Mouse (Mus musculus) embryonic facial prominence, embryonic 15.5 days (tissue): ENCODE measurements around the gene Slc30a7. TPM values are rescaled to one million over a fixed set of nuclear protein-coding genes. Genes with fewer than 3 reads are reported as not detected.

Experiments
- ATAC-seq: fragments of 200-750 bp; cut with Nextera tagmentation; 2 replicates; pipeline ENCODE4 v1.8.0; 2017; ENCODE audit warnings: low read depth, moderate TSS enrichment; ENCODE audit not compliant: insufficient number of reproducible peaks, low FRiP score, low TSS enrichment
- H3K27ac ChIP-seq: fragments of 300-500 bp; sonication (generic); replicated peaks from 2 replicates; pipeline ENCODE4 v1.5.1; 2015; ENCODE audit warnings: mild to moderate bottlenecking, inconsistent platforms
- H3K27me3 ChIP-seq: fragments of 300-500 bp; sonication (generic); 2 replicates; pipeline ENCODE4 v1.6.1; 2015; ENCODE audit warnings: inconsistent platforms
- H3K36me3 ChIP-seq: fragments of 300-500 bp; sonication (generic); 2 replicates; pipeline ENCODE4 v1.6.1; 2015; ENCODE audit warnings: mild to moderate bottlenecking, inconsistent platforms
- H3K4me1 ChIP-seq: fragments of 300-500 bp; sonication (generic); 2 replicates; pipeline ENCODE4 v1.6.1; 2015; ENCODE audit warnings: inconsistent platforms
- H3K4me2 ChIP-seq: fragments of 300-500 bp; sonication (generic); replicated peaks from 2 replicates; pipeline ENCODE4 v1.6.1; 2015; ENCODE audit warnings: mild to moderate bottlenecking, inconsistent platforms
- H3K4me3 ChIP-seq: fragments of 300-500 bp; sonication (generic); replicated peaks from 2 replicates; pipeline ENCODE4 v1.5.1; 2015; ENCODE audit warnings: mild to moderate bottlenecking, inconsistent platforms
- H3K9ac ChIP-seq: fragments of 300-500 bp; sonication (generic); 2 replicates; pipeline ENCODE4 v1.6.1; 2015; ENCODE audit warnings: inconsistent platforms
- H3K9me3 ChIP-seq: fragments of 300-500 bp; sonication (generic); replicated peaks from 2 replicates; pipeline ENCODE4 v1.6.1; 2016; ENCODE audit warnings: inconsistent platforms
- WGBS: fragments of 180-500 bp; shearing (Covaris S2); methylation state at CpG from one replicate; pipeline ENCODE4 v1.1.7; 2015; 5-methylcytosine and 5-hydroxymethylcytosine counted together
- microRNA-seq: library from miRNA; unstranded; fragments of <30 nt; microRNA quantifications from one replicate; pipeline ENCODE4, GENCODE M21; 2016; ENCODE audit warnings: borderline number of aligned reads
- polyA plus RNA-seq: library from polyadenylated mRNA; unstranded; fragments of >200 nt; fragmentation: Nextera tagmentation; extraction: Ambion mirVana; gene quantifications from 2 replicates; pipeline ENCODE4 v1.2.1, GENCODE M21; 2015

Gene Slc30a7
- polyA plus RNA-seq, 1 experiment from 2014 or later: 30.3 TPM

DNA sequence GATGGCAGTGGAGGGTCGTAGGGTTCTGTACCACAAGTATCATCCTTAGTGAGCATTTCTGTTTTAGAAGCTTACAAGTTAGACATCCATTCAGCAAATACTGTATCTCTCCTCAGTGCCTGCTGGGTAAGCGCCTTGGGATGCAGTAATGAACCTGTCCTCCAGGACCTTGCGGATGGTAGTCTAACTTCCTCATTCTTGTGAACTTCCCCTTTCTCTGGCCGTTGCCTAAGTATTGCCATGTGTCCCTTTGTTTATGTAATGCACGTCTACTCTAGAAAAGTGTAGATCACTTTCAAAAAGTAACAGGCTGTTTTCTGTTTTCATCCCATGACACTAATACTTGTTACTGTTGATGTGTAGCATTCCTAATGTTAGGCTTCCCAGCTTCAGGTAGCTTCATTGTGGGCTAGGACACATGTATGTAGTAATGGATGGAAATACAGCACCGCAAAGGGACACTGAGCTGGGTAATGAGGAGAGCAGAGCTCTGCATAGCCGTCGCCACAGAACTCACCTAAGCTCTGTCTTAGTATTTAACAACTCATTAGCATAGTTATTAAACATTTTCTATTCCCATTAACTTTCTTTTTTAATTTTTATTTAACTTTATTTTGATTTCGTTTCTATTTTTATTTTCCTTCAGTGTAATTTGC lies 104.8 kb downstream of the Slc30a7 start:
- no peak overlapping the region for H3K4me2 ChIP-seq
- WGBS: 82% methylated on average over 9 of the region's 9 CpGs
- no peak for ATAC-seq

DNA sequence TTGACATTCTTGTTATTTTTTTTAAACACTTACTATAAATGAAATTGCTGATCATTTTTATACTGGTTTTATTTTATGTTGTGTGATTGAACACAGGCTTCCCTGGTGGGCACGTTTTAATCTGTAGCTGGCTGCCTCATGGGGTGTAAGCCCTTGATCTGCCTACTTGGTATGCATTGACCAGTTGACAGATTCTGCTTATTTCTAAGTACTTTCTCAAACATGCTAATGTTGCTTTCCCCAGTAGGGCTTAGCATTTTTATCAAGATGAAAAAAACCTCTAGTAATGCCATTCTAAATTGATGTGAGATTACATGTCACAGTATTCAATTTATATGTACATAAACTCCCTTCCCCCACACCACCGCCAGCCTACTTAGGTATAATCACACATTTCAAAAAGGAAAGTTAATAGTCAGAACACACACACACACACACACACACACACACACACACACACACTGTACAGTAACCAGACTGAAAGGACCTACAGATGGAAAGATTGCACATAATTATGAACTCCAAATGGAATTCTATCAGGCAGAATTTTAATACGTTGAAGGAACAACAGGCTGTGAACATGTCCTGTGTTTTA lies 108.8 kb downstream of the Slc30a7 start:
- H3K27me3 ChIP-seq: no peaks in the 10 kb centered on the region
- no peak overlapping the region for H3K4me3 ChIP-seq
- no peak overlapping the region for H3K27ac ChIP-seq
- no peak overlapping the region for H3K9ac ChIP-seq
- no peak overlapping the region for H3K4me2 ChIP-seq
- H3K4me1 ChIP-seq: no peaks in the 10 kb centered on the region
- H3K9me3 ChIP-seq: no peaks in the 10 kb centered on the region
- no peak for ATAC-seq
- H3K36me3 ChIP-seq: 0 out of 2 replicates have a peak, but pooled peaks cover 8% of the 10 kb centered on the region
- WGBS: 82% methylated on average over 3 of the region's 3 CpGs

More for the DNA sequence above, 104.8 kb downstream of the Slc30a7 start:
- no peak overlapping the region for H3K9ac ChIP-seq
- no peaks in the 10 kb centered on the region for H3K9me3 ChIP-seq
- no peak overlapping the region for H3K4me3 ChIP-seq
- H3K36me3 ChIP-seq: peaks cover 13% of the 10 kb centered on the region; the same call in 1 of the 2 replicates
- no peaks in the 10 kb centered on the region for H3K4me1 ChIP-seq
- no peaks in the 10 kb centered on the region for H3K27me3 ChIP-seq
- H3K27ac ChIP-seq: no peak overlapping the region

- WGBS: 90% methylated on average over 2 of the region's 2 CpGs
- H3K27me3 ChIP-seq: no peaks in the 10 kb centered on the region
Measured at GRCm38 (mm10) chr3:115893166-115893565, 114.0 kb downstream of the Slc30a7 start.

DNA sequence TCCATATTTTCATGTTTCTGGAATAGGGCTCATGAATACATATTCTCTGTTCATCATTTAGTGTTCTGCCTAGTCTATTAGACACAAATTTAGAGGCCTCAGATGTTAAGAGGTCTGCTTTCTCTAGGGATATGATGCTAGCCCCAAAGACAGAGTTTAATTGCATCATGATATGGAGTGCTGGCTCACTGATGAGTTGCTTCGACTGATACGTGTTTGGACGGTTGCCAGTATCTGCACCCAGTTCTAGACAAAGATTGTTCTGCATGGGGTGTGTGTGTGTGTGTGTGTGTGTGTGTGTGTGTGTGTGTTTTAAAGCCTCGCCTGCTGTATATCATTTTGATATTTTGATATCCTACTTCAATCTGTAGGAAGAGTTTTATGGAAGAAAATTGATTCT lies 114.9 kb downstream of the Slc30a7 start:
- no peak overlapping the region for H3K4me2 ChIP-seq
- 88% methylated on average over 4 of the region's 4 CpGs for WGBS
- H3K27me3 ChIP-seq: no peaks in the 10 kb centered on the region
- H3K27ac ChIP-seq: no peak overlapping the region
- H3K36me3 ChIP-seq: 0 out of 2 replicates have a peak, but pooled peaks cover 2% of the 10 kb centered on the region
- H3K9ac ChIP-seq: no peak overlapping the region
- no peak overlapping the region for H3K4me3 ChIP-seq
- no peaks in the 10 kb centered on the region for H3K4me1 ChIP-seq
- no peaks in the 10 kb centered on the region for H3K9me3 ChIP-seq
- no peak for ATAC-seq

More at GRCm38 (mm10) chr3:115893166-115893565, 114.0 kb downstream of the Slc30a7 start:
- no peak overlapping the region for H3K4me3 ChIP-seq
- no peaks in the 10 kb centered on the region for H3K9me3 ChIP-seq
- H3K9ac ChIP-seq: no peak overlapping the region
- no peak for ATAC-seq
- H3K4me2 ChIP-seq: no peak overlapping the region
- H3K4me1 ChIP-seq: no peaks in the 10 kb centered on the region
- H3K27ac ChIP-seq: no peak overlapping the region
- H3K36me3 ChIP-seq: 0 out of 2 replicates have a peak, but pooled peaks cover 2% of the 10 kb centered on the region

Small RNAs within 50 kb of the gene (microRNA-seq; reads per million reads assigned to microRNA genes)
- not detected for gene Mir669n

Other genes with a start within 250 kb of the Slc30a7 start
- gene Dph5, start 119.6 kb downstream of the Slc30a7 start, polyA plus RNA-seq: 24.0 and 26.8 TPM in 2 replicates
- gene Extl2, start 56 bp upstream of the Slc30a7 start, polyA plus RNA-seq: 18.5 and 19.3 TPM in 2 replicates
- 37.8 and 42.6 TPM in 2 replicates for gene Vcam1, start 122.3 kb upstream of the Slc30a7 start, polyA plus RNA-seq
- 0.85 and 3.3 TPM in 2 replicates for gene Gpr88, start 246.1 kb upstream of the Slc30a7 start, polyA plus RNA-seq